Mouse (Mus musculus): Measurements from ENCODE around the gene Ptprs. TPM values are rescaled to one million over a fixed set of nuclear protein-coding genes. Genes with fewer than 3 reads are reported as not detected.

Gene Ptprs
- polyA plus RNA-seq, 1 experiment from 2014 or later = 229 TPM

DNA sequence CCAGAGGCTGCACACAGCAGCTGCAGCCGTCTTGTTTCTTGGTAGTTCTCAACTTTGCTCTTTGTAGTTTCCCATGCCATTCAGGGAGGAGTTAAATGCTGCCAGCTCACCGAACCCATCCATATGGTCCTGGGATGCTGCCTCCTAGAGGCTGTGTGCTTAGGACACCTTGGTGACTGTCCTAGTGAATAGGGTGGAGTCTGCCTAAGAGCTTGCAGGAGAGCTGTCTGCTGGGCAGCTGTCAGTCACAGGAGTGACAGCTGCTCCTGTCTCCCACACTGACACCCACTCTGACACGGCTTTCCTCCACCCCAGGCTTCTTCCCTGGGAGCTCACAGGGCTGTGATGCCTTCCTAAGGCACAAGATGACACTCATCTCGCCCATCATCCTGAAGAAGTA lies 104.2 kb downstream of the Ptprs start:
- Histone ChIP-seq H3K27ac (ENCODE audit: low read depth, low read length) (no peak overlapping the region), H3K4me1 (ENCODE audit: control insufficient read depth, insufficient read depth, low read depth, low read length) (peaks cover 22% of the 10 kb centered on the region), H3K4me2 (ENCODE audit: low read length) (no peak overlapping the region), H3K4me3 (ENCODE audit: low read length) (no peak overlapping the region), H3K9ac (ENCODE audit: low read depth, low read length) (no peak overlapping the region), H3K27me3 (replicated peaks; ENCODE audit: control insufficient read depth, insufficient read depth, low read length) (no peaks in the 10 kb centered on the region), H3K36me3 (ENCODE audit: control insufficient read depth, insufficient read depth, low read length) (peaks cover 2% of the 10 kb centered on the region; the same call in 1 of the 2 replicates), H3K9me3 (ENCODE audit: control insufficient read depth, low read length) (no peaks in the 10 kb centered on the region)
- ATAC-seq = no peak
- 74% methylated on average over 4 of the region's 4 CpGs for WGBS

DNA sequence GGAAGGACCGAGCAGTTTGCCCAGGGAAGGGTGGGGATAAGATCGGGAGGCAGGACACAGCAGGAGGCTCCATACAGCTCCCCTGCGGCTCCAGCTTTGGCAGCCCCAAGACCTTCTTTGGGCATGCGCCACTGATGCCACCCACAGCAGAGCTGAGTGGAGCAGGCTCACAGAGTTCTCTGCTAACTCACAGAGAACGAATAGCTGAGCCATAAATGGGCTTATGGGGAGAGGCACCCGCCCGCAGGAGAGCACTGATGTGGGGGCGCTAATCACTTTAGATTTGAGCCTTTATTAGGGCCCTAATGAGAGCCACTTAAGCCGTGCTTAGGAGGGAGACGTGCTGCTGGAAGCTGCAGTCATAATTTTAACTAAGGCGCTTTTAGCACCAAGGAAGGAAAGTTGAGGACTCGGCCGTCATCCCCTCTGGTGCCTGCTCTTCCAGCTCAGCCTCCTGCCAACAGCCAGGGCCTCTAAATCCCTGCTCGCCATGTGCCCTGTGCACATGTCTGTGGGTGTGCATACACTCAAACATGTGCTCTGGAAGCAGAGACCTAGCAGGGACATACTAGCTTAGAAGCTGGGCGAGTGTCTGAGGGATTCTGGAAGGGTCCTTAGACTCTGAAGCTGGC lies 105.1 kb downstream of the Ptprs start:
- 76% methylated on average over 15 of the region's 15 CpGs for WGBS
- Histone ChIP-seq H3K4me3 (ENCODE audit: low read length) (no peak overlapping the region), H3K27ac (ENCODE audit: low read depth, low read length) (peak overlapping the region; percentile 32; the same call in 1 of the 2 replicates), H3K27me3 (replicated peaks; ENCODE audit: control insufficient read depth, insufficient read depth, low read length) (no peaks in the 10 kb centered on the region), H3K9ac (ENCODE audit: low read depth, low read length) (no peak overlapping the region), H3K36me3 (ENCODE audit: control insufficient read depth, insufficient read depth, low read length) (no peaks in the 10 kb centered on the region; the same call in 1 of the 2 replicates), H3K9me3 (ENCODE audit: control insufficient read depth, low read length) (no peaks in the 10 kb centered on the region), H3K4me2 (ENCODE audit: low read length) (no peak overlapping the region), H3K4me1 (ENCODE audit: control insufficient read depth, insufficient read depth, low read depth, low read length) (peaks cover 28% of the 10 kb centered on the region)
- peak; percentile 28; the same call in 1 of the 2 replicates for ATAC-seq

DNA sequence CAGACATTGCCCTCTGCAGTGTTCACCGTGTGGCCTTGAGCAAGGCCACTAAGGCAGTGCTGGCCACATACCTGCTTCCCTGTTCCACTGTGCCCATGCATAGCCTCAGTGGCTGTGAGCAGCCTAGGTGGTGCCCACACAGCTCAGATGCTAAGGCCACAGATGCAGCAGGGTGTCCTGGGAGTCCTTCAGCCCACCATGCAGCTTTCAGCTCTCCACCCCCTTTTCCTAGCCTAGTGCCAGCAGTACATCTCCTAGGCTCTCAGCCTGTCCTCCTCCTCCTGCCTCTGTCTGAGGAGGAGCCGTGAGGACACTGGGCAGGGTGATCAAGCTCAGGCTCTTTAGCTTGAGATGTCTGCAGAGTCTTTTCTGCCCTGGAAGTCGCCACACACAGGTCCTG lies 106.2 kb downstream of the Ptprs start:
- H3K4me1 ChIP-seq (ENCODE audit: control insufficient read depth, insufficient read depth, low read depth, low read length) = peaks cover 38% of the 10 kb centered on the region
- no peak overlapping the region for H3K27ac ChIP-seq (ENCODE audit: low read depth, low read length)
- no peaks in the 10 kb centered on the region for H3K27me3 ChIP-seq (replicated peaks; ENCODE audit: control insufficient read depth, insufficient read depth, low read length)
- H3K4me3 ChIP-seq (ENCODE audit: low read length) = no peak overlapping the region
- no peaks in the 10 kb centered on the region for H3K36me3 ChIP-seq (ENCODE audit: control insufficient read depth, insufficient read depth, low read length)
- no peak for ATAC-seq
- H3K9ac ChIP-seq (ENCODE audit: low read depth, low read length) = no peak overlapping the region
- no peak overlapping the region for H3K4me2 ChIP-seq (ENCODE audit: low read length)
- WGBS = 85% methylated on average over 3 of the region's 3 CpGs
- H3K9me3 ChIP-seq (ENCODE audit: control insufficient read depth, low read length) = no peaks in the 10 kb centered on the region

DNA sequence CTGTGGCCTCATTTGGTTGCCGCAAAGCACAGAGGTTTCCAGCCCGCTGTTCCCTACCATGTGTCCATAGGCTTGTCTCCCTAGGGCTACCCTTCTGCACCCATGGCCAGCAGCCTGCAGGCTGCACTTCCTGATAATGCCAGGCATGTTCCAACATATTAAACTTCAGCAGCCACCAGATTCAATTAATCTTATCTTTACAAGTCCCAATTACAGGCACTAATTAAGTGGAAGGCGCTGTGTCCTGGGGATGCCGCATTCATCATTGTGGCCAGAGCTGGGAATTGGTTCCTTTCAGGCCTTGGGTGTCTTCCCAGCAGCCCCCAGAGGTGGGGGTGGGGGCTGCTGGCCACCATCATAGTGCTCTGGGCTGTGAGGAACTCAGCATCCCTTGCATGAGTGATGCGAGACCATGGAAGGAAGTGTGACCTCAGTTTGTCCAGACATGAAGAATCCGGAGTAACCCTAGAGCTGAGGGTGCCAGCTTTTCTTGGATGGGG lies 107.9 kb downstream of the Ptprs start:
- Histone ChIP-seq H3K9me3 (ENCODE audit: control insufficient read depth, low read length) (no peaks in the 10 kb centered on the region), H3K27me3 (replicated peaks; ENCODE audit: control insufficient read depth, insufficient read depth, low read length) (no peaks in the 10 kb centered on the region), H3K4me1 (ENCODE audit: control insufficient read depth, insufficient read depth, low read depth, low read length) (peaks cover 31% of the 10 kb centered on the region), H3K4me2 (ENCODE audit: low read length) (no peak overlapping the region), H3K9ac (ENCODE audit: low read depth, low read length) (no peak overlapping the region), H3K36me3 (ENCODE audit: control insufficient read depth, insufficient read depth, low read length) (peaks cover 2% of the 10 kb centered on the region; the same call in 1 of the 2 replicates), H3K4me3 (ENCODE audit: low read length) (no peak overlapping the region), H3K27ac (ENCODE audit: low read depth, low read length) (0 out of 2 replicates have a peak overlapping the region, but pooled peaks have one; percentile 7)
- ATAC-seq = 0 out of 2 replicates have a peak, but pooled peaks have one; percentile 12
- 60% methylated on average over 6 of the region's 6 CpGs for WGBS

DNA sequence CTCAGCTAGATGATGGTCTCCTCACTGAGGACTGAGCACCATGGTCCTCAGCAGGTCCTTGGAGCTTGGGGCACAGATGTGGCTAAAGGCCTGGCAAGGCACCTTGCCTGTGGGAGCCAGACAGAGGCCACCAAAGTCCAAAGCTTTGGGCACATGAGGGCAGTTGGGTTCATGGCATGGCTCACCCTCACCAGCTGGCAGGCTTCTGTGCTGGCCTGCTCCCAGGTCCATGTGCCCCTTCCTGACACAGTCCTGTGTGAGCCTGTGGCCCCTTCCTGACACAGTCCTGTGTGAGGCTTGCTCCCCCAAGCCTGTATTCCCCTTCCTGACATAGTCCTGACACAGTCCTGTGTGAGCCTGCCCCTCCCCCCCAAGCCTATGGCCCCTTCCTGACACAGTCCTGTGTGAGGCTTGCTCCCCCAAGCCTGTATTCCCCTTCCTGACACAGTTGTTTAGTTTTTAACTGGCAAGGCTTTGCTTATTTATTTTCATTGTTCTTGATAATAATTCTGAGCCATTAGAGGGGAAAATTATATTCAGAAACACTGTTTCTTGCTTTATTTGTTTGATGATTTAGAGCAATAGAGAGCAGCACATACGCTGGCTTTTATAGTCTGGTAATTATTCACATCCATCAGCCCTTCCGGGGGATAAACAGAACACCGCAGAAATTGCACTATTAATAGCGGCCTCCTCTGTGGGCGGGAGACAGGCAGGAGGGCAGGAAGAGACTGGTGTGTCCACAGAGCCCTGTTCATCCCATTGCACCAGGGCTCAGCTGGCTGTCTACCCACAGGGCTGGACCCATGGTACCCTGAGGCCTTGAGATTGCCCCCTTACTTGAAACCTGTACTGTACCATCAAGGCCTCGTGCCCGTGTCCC lies 110.3 kb downstream of the Ptprs start:
- Histone ChIP-seq H3K36me3 (ENCODE audit: control insufficient read depth, insufficient read depth, low read length) (peaks cover 2% of the 10 kb centered on the region; the same call in 1 of the 2 replicates), H3K9ac (ENCODE audit: low read depth, low read length) (no peak overlapping the region), H3K27me3 (replicated peaks; ENCODE audit: control insufficient read depth, insufficient read depth, low read length) (no peaks in the 10 kb centered on the region), H3K4me1 (ENCODE audit: control insufficient read depth, insufficient read depth, low read depth, low read length) (peaks cover 26% of the 10 kb centered on the region), H3K9me3 (ENCODE audit: control insufficient read depth, low read length) (no peaks in the 10 kb centered on the region), H3K4me2 (ENCODE audit: low read length) (no peak overlapping the region), H3K27ac (ENCODE audit: low read depth, low read length) (peak overlapping the region; percentile 42), H3K4me3 (ENCODE audit: low read length) (no peak overlapping the region)
- ATAC-seq = peak; percentile 49
- WGBS = 44% methylated on average over 7 of the region's 7 CpGs

Small RNAs within 50 kb of the gene (microRNA-seq; reads per million reads assigned to microRNA genes)
- 2.7 reads per million, percentile 6 among the genes with 10 or more reads in this experiment for gene Mir6977

Other genes with a start within 250 kb of the Ptprs start
- 17.4 and 18.2 TPM in 2 replicates for gene Fem1a, start 219.7 kb downstream of the Ptprs start, polyA plus RNA-seq (2015; fragmentation: Nextera tagmentation; extraction: Ambion mirVana)
- 1.5 and 1.9 TPM in 2 replicates for gene Ticam1, start 199.7 kb downstream of the Ptprs start, polyA plus RNA-seq (2015; fragmentation: Nextera tagmentation; extraction: Ambion mirVana)
- gene Plin3, start 183.6 kb downstream of the Ptprs start, polyA plus RNA-seq (2015; fragmentation: Nextera tagmentation; extraction: Ambion mirVana) = 15.5 and 21.1 TPM in 2 replicates
- gene Arrdc5, start 176.2 kb downstream of the Ptprs start, polyA plus RNA-seq (2015; fragmentation: Nextera tagmentation; extraction: Ambion mirVana) = not detected in 2 replicates
- 23.3 and 28.2 TPM in 2 replicates for gene Uhrf1, start 173.2 kb downstream of the Ptprs start, polyA plus RNA-seq (2015; fragmentation: Nextera tagmentation; extraction: Ambion mirVana)
- 53.5 and 70.3 TPM in 2 replicates for gene Kdm4b, start 150.4 kb downstream of the Ptprs start, polyA plus RNA-seq (2015; fragmentation: Nextera tagmentation; extraction: Ambion mirVana)
- not detected in 2 replicates for gene Znrf4, start 35.9 kb upstream of the Ptprs start, polyA plus RNA-seq (2015; fragmentation: Nextera tagmentation; extraction: Ambion mirVana)
- 0.95 and 1.1 TPM in 2 replicates for gene Gm20219, start 77.9 kb upstream of the Ptprs start, polyA plus RNA-seq (2015; fragmentation: Nextera tagmentation; extraction: Ambion mirVana)
- gene Safb2, start 108.1 kb upstream of the Ptprs start, polyA plus RNA-seq (2015; fragmentation: Nextera tagmentation; extraction: Ambion mirVana) = 56.7 and 66.1 TPM in 2 replicates
- 95.5 and 109 TPM in 2 replicates for gene Safb, start 108.3 kb upstream of the Ptprs start, polyA plus RNA-seq (2015; fragmentation: Nextera tagmentation; extraction: Ambion mirVana)
- 186 and 221 TPM in 2 replicates for gene 2410015M20Rik, start 133.3 kb upstream of the Ptprs start, polyA plus RNA-seq (2015; fragmentation: Nextera tagmentation; extraction: Ambion mirVana)
- 823 and 876 TPM in 2 replicates for gene Rpl36, start 136.9 kb upstream of the Ptprs start, polyA plus RNA-seq (2015; fragmentation: Nextera tagmentation; extraction: Ambion mirVana)
- 45.4 and 45.7 TPM in 2 replicates for gene Lonp1, start 150.4 kb upstream of the Ptprs start, polyA plus RNA-seq (2015; fragmentation: Nextera tagmentation; extraction: Ambion mirVana)
- gene Catsperd, start 151.7 kb upstream of the Ptprs start, polyA plus RNA-seq (2015; fragmentation: Nextera tagmentation; extraction: Ambion mirVana) = 1.6 and 1.7 TPM in 2 replicates
- 100 and 110 TPM in 2 replicates for gene Ranbp3, start 196.8 kb upstream of the Ptprs start, polyA plus RNA-seq (2015; fragmentation: Nextera tagmentation; extraction: Ambion mirVana)
- 565 and 621 TPM in 2 replicates for gene Ndufa11, start 241.3 kb upstream of the Ptprs start, polyA plus RNA-seq (2015; fragmentation: Nextera tagmentation; extraction: Ambion mirVana)
- gene Vmac, start 241.5 kb upstream of the Ptprs start, polyA plus RNA-seq (2015; fragmentation: Nextera tagmentation; extraction: Ambion mirVana) = 15.1 and 16.6 TPM in 2 replicates